Mouse (Mus musculus) limb, embryonic 12.5 days (tissue): ENCODE results near the gene Cntnap1. TPM values are rescaled to one million over a fixed set of nuclear protein-coding genes. Genes with fewer than 3 reads are reported as not detected.
A peak's percentile ranks its signal among the peaks of the same experiment; 100 is the strongest.

Experiments used
- ATAC-seq: fragments of 200-750 bp; cut with Nextera tagmentation; 2 replicates; pipeline ENCODE4 v1.8.0; 2017; ENCODE audit warnings: low read depth, moderate TSS enrichment; ENCODE audit not compliant: insufficient number of reproducible peaks, insufficient read depth, low FRiP score, low TSS enrichment
- H3K27ac ChIP-seq: fragments of 300-500 bp; sonication (generic); 2 replicates; pipeline ENCODE4 v1.5.1; 2016; ENCODE audit warnings: mild to moderate bottlenecking, moderate library complexity
- H3K27me3 ChIP-seq: fragments of 300-500 bp; sonication (generic); 2 replicates; pipeline ENCODE4 v1.6.1; 2016; ENCODE audit warnings: mild to moderate bottlenecking, moderate library complexity
- H3K36me3 ChIP-seq: fragments of 300-500 bp; sonication (generic); 2 replicates; pipeline ENCODE4 v1.6.1; 2016; ENCODE audit warnings: mild to moderate bottlenecking, moderate library complexity
- H3K4me1 ChIP-seq: fragments of 300-500 bp; sonication (generic); replicated peaks from 2 replicates; pipeline ENCODE4 v1.6.1; 2016
- H3K4me2 ChIP-seq: fragments of 300-500 bp; sonication (generic); 2 replicates; pipeline ENCODE4 v1.6.1; 2016; ENCODE audit warnings: mild to moderate bottlenecking, moderate library complexity
- H3K4me3 ChIP-seq: fragments of 300-500 bp; sonication (generic); replicated peaks from 2 replicates; pipeline ENCODE4 v1.5.1; 2016; ENCODE audit warnings: mild to moderate bottlenecking
- H3K9ac ChIP-seq: fragments of 300-500 bp; sonication (generic); replicated peaks from 2 replicates; pipeline ENCODE4 v1.6.1; 2016; ENCODE audit warnings: mild to moderate bottlenecking, moderate library complexity
- H3K9me3 ChIP-seq: fragments of 300-500 bp; sonication (generic); 2 replicates; pipeline ENCODE4 v1.6.1; 2016; ENCODE audit warnings: mild to moderate bottlenecking, moderate library complexity
- WGBS: fragments of 180-500 bp; shearing (Covaris S2); methylation state at CpG from one replicate; pipeline ENCODE4 v1.1.7; 2016; 5-methylcytosine and 5-hydroxymethylcytosine counted together
- polyA plus RNA-seq: library from polyadenylated mRNA; unstranded; fragments of >200 nt; fragmentation: Nextera tagmentation; extraction: Ambion mirVana; gene quantifications from 2 replicates; pipeline ENCODE4 v1.2.1, GENCODE M21; 2016

The Cntnap1 gene
- polyA plus RNA-seq, 1 experiment from 2014 or later = 0.24 TPM

DNA sequence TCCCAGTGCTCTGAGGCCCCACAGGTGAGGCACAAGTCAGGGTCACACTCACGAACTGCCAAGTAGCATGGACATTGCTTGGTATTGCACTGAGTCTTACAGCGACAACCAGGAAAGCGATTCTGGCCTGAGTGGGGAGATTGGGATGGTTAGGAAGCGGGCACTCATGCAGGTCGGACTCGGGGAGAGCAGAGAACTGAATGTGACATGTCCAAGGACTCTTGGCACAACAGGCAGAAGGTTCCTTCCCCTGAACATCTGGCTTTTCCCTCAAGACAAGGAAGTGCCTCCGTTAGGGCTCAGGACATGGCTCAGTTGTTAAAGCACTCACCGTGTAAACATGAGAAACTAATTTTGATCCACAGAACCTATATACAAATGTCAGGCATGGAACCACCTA is 25.2 kb downstream of the Cntnap1 start:
- 89% methylated on average over 8 of the region's 8 CpGs for WGBS
- no peak for ATAC-seq

DNA sequence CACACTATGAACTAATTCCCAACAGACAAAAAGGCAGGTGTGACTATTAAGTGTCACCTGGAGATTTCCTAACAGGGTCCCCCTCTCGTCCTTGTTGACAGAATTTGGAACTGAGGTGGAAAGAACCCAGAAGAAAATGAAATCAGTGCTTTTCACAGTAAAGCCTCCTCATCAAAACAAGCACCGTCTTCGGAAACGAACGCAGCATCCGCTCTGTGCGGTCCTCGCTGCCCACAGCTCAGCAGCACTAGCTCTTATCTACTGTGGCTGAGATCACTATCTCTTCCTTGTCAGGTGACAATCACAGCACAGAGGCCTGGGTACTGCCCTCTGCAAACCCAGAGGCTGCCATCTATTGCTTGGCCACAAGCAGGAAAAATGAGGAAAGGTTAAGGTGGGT is 25.9 kb downstream of the Cntnap1 start:
- no peak overlapping the region for H3K27ac ChIP-seq
- 89% methylated on average over 8 of the region's 8 CpGs for WGBS
- H3K4me2 ChIP-seq = no peak overlapping the region
- H3K9ac ChIP-seq = no peak overlapping the region
- no peaks in the 10 kb centered on the region for H3K9me3 ChIP-seq
- H3K27me3 ChIP-seq = no peaks in the 10 kb centered on the region
- H3K4me1 ChIP-seq = peaks cover 6% of the 10 kb centered on the region
- no peak overlapping the region for H3K4me3 ChIP-seq
- ATAC-seq = no peak
- peaks cover 87% of the 10 kb centered on the region for H3K36me3 ChIP-seq

More for the DNA sequence above, 25.2 kb downstream of the Cntnap1 start:
- H3K4me2 ChIP-seq = no peak overlapping the region
- no peaks in the 10 kb centered on the region for H3K27me3 ChIP-seq
- H3K4me1 ChIP-seq = peaks cover 12% of the 10 kb centered on the region
- no peaks in the 10 kb centered on the region for H3K9me3 ChIP-seq
- peaks cover 81% of the 10 kb centered on the region for H3K36me3 ChIP-seq
- H3K4me3 ChIP-seq = no peak overlapping the region
- no peak overlapping the region for H3K27ac ChIP-seq
- H3K9ac ChIP-seq = no peak overlapping the region

DNA sequence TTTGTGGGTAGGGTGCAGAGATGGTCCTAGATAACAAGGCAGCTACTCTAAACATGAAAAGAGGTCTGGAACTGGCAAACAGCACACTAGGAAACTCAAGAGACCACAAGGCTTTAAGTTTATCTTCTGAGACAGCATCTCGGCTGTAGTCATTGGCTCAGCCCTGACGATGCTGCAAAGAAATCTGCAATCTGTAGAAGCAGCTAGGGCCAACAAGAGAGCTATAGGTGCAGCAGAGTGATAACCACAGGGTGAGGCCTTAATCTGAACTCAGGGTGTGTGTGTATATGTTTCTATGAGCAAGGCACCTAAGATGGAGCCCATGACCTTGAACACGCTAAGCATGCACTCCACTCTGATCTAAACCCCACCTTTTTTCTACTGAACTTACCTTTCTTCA is 29.2 kb downstream of the Cntnap1 start:
- H3K4me1 ChIP-seq = no peaks in the 10 kb centered on the region
- H3K4me2 ChIP-seq = no peak overlapping the region
- no peak for ATAC-seq
- H3K27me3 ChIP-seq = no peaks in the 10 kb centered on the region
- H3K27ac ChIP-seq = no peak overlapping the region
- H3K36me3 ChIP-seq = peaks cover 90% of the 10 kb centered on the region
- no peak overlapping the region for H3K9ac ChIP-seq
- 86% methylated on average over 3 of the region's 3 CpGs for WGBS
- no peak overlapping the region for H3K4me3 ChIP-seq
- no peaks in the 10 kb centered on the region for H3K9me3 ChIP-seq

DNA sequence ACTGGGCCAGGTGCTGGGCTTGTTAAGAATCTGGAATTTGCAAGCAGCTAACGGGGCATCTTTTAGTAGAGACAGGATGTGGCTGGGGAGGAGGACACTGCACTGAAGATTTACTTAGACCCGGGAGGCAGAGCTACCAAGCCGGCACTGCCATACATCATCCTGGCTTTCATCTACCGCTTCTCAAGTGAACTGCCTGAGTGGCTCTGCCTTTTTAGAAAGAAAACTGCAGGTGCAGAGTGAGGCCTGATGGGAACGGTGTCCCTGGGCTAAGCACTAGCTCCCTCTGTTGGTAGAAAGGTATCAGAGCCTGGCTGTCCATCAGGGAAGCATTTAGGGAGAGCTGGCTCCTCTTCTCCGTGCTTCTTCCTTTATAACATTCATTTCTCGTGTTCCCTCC is 30.7 kb downstream of the Cntnap1 start:
- no peaks in the 10 kb centered on the region for H3K4me1 ChIP-seq
- H3K4me3 ChIP-seq = no peak overlapping the region
- no peak for ATAC-seq
- no peak overlapping the region for H3K4me2 ChIP-seq
- no peaks in the 10 kb centered on the region for H3K27me3 ChIP-seq
- H3K36me3 ChIP-seq = peaks cover 84% of the 10 kb centered on the region
- WGBS = 25% methylated on average over 7 of the region's 7 CpGs
- H3K9ac ChIP-seq = no peak overlapping the region
- no peaks in the 10 kb centered on the region for H3K9me3 ChIP-seq
- no peak overlapping the region for H3K27ac ChIP-seq

DNA sequence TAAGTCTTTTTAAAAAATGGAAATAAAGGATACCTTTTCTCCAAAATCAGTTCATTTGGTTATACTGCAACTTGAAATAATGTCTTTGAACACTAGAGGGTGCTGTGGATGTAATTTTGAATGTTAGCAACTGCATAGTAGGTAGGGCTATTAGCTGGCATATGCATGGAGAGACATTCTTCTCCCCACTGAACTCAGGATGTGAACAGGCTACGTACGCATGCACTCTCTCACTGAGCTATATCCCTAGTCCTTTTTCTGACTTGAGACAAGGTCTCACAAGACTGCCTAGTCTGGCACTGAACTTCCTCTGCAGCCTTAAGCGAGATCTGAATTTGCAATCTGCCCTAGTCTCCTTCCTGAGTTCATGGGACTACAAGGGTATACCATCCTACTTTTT is 41.6 kb downstream of the Cntnap1 start:
- Histone ChIP-seq H3K4me2 (no peak overlapping the region), H3K9me3 (no peaks in the 10 kb centered on the region), H3K36me3 (peaks cover 72% of the 10 kb centered on the region), H3K27me3 (no peaks in the 10 kb centered on the region), H3K4me3 (no peak overlapping the region), H3K4me1 (no peaks in the 10 kb centered on the region), H3K27ac (no peak overlapping the region), H3K9ac (no peak overlapping the region)
- WGBS = 45% methylated on average over 3 of the region's 3 CpGs
- no peak; the same call in 1 of the 2 replicates for ATAC-seq

DNA sequence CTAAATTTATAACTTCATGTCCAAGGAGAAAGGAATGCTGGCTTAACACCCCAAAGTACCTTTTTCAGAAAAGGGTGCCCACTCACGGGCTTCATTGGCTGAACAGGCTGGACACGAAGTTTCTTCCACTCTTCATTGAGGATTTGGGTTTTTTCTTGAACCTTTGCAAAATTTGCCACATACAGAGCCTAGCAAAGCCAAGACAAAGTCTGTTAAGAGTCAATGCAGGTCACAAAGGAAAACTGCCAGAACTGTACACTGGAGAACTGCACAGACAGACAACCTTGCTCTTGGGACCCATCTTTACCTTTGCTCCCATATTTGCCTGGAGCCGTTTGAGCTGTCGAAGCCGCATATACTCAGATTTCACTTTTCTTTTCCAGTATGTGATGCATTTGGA is 46.6 kb downstream of the Cntnap1 start:
- Histone ChIP-seq H3K9me3 (no peaks in the 10 kb centered on the region), H3K4me3 (no peak overlapping the region), H3K4me2 (no peak overlapping the region), H3K27ac (no peak overlapping the region), H3K4me1 (no peaks in the 10 kb centered on the region), H3K36me3 (peaks cover 48% of the 10 kb centered on the region), H3K27me3 (no peaks in the 10 kb centered on the region), H3K9ac (no peak overlapping the region)
- WGBS = 91% methylated on average over 5 of the region's 5 CpGs
- ATAC-seq = no peak

GRCm38 (mm10) chr11:101218436-101219055 is 48.2 kb downstream of the Cntnap1 start:
- H3K4me2 ChIP-seq = no peak overlapping the region
- H3K9ac ChIP-seq = no peak overlapping the region
- 85% methylated on average over 10 of the region's 10 CpGs for WGBS
- H3K27ac ChIP-seq = no peak overlapping the region
- no peaks in the 10 kb centered on the region for H3K9me3 ChIP-seq
- no peaks in the 10 kb centered on the region for H3K4me1 ChIP-seq
- no peaks in the 10 kb centered on the region for H3K27me3 ChIP-seq
- H3K4me3 ChIP-seq = no peak overlapping the region
- ATAC-seq = no peak
- H3K36me3 ChIP-seq = peaks cover 39% of the 10 kb centered on the region

DNA sequence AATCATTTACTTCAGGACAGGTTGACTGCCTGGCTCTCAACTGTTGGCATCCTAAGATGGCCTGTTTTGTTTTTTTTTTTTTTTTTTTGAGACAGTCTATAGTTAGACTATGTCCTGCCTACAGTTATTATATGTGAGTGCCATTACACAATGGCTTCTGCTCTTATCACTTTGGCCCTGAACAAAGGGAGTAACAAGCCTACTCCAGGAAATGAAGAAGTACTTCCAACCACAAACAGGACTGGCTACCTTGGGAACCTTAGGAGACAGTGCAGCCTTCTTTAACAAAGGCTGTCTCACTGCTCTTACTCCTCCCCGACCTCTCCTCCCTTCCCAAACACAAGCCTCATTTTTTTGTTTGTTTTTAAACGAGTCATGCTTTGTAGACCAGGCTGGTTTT is 50.5 kb downstream of the Cntnap1 start:
- no peaks in the 10 kb centered on the region for H3K9me3 ChIP-seq
- H3K4me1 ChIP-seq = 0 out of 2 replicates have a peak, but pooled peaks cover 6% of the 10 kb centered on the region
- H3K9ac ChIP-seq = no peak overlapping the region
- H3K27ac ChIP-seq = no peak overlapping the region
- no peaks in the 10 kb centered on the region for H3K27me3 ChIP-seq
- ATAC-seq = no peak
- 66% methylated on average over 2 of the region's 2 CpGs for WGBS
- H3K36me3 ChIP-seq = peaks cover 18% of the 10 kb centered on the region; the same call in 1 of the 2 replicates
- H3K4me3 ChIP-seq = no peak overlapping the region
- H3K4me2 ChIP-seq = no peak overlapping the region

GRCm38 (mm10) chr11:101221306-101221986 is 51.1 kb downstream of the Cntnap1 start:
- H3K9me3 ChIP-seq = no peaks in the 10 kb centered on the region
- no peak overlapping the region for H3K27ac ChIP-seq
- H3K27me3 ChIP-seq = no peaks in the 10 kb centered on the region
- peaks cover 13% of the 10 kb centered on the region; the same call in 1 of the 2 replicates for H3K36me3 ChIP-seq
- no peak overlapping the region for H3K4me2 ChIP-seq
- H3K4me3 ChIP-seq = no peak overlapping the region
- no peak overlapping the region for H3K9ac ChIP-seq
- 0 out of 2 replicates have a peak, but pooled peaks cover 6% of the 10 kb centered on the region for H3K4me1 ChIP-seq
- no peak for ATAC-seq
- WGBS = 89% methylated on average over 8 of the region's 8 CpGs

DNA sequence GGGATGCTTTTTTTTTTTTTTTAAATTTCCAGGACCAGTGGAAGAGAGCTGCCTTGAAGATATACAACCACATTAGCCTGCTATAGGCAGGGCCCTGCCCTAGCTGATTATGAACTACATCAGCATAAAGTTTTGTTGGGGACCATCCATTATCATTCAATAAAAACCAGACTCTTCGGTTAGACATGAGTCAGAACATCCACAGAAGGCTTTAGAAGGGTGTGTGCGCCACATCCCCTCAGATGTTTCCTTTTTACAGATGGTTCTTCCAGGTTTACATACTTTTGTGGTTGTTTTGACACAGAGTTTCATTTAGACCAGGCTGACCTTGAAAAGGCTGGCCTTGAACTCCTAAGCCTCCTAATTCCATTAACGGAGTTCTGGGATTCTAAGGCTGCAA is 54.0 kb downstream of the Cntnap1 start:
- Histone ChIP-seq H3K4me2 (no peak overlapping the region), H3K27ac (no peak overlapping the region), H3K4me3 (no peak overlapping the region), H3K27me3 (no peaks in the 10 kb centered on the region), H3K9ac (no peak overlapping the region), H3K9me3 (no peaks in the 10 kb centered on the region), H3K4me1 (peaks cover 6% of the 10 kb centered on the region; the same call in 1 of the 2 replicates), H3K36me3 (no peaks in the 10 kb centered on the region)
- no peak for ATAC-seq
- WGBS = 96% methylated on average over 3 of the region's 3 CpGs

DNA sequence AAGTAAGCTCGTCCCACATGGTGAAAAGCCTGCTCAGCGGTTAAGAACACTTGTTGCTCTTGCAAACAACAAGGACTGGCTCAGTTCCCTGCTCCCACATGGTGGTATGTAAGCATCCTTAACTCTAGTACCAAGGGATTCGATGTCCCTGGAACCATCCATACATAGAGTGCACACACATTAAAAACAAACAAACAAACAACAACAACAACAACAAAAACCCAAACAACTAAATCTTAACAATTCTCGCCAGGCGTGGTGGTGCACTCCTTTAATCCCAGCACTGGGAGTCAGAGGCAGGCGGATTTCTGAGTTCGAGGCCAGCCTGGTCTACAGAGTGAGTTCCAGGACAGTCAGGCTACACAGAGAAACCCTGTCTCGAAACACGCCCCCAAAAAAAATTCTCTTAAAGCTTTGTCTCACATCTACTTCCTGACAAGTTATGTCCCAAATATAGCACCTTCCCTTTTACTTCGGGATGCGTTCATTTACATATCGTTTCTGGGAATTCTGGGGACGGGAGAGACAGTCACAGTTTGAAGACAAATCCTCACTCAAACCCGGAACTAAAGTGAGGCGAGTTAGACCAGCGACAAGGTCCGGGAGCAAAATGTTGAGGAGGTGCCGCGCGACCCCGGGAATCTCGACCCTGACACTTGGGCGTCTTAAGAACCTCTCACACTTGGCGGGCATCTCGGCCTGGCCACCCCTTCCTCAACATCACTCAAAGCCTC is 55.2 kb downstream of the Cntnap1 start:
- no peak for ATAC-seq
- WGBS = 20% methylated on average over 25 of the region's 25 CpGs
- peak overlapping the region; percentile 75 for H3K27ac ChIP-seq

More for the DNA sequence above, 55.2 kb downstream of the Cntnap1 start:
- Histone ChIP-seq H3K27me3 (no peaks in the 10 kb centered on the region), H3K4me3 (peak overlapping the region; percentile 93), H3K4me1 (peaks cover 18% of the 10 kb centered on the region), H3K9me3 (no peaks in the 10 kb centered on the region), H3K9ac (peak overlapping the region; percentile 80), H3K36me3 (no peaks in the 10 kb centered on the region), H3K4me2 (peak overlapping the region; percentile 80)
